Mouse (Mus musculus) olfactory bulb, adult 2 months (tissue): Measurements from ENCODE around the gene Dapp1.

Experiments used
- CTCF ChIP-seq: fragments of 200-500 bp; IDR thresholded peaks from 2 replicates; pipeline ENCODE4 v1.5.1; 2012; ENCODE audit warnings: low read depth, mild to moderate bottlenecking, low read length, moderate library complexity; ENCODE audit not compliant: insufficient read depth
- POLR2A ChIP-seq: fragments of 200-500 bp; IDR thresholded peaks from 2 replicates; pipeline ENCODE4 v1.6.1; 2012; ENCODE audit warnings: mild to moderate bottlenecking, low read depth, low read length, moderate library complexity; ENCODE audit not compliant: insufficient read depth

GRCm38 (mm10) chr3:138029351-138029750, 48.0 kb upstream of the Dapp1 start:
- TF ChIP-seq CTCF (no peak), POLR2A (no peak)
